Mouse (Mus musculus): ENCODE results near the gene Erv3.
"Not testable (repeated sequence)": the region's sequence is repeated elsewhere in the genome, so short reads cannot be mapped to it uniquely, and the experiment has no call there.

The Erv3 gene

DNA sequence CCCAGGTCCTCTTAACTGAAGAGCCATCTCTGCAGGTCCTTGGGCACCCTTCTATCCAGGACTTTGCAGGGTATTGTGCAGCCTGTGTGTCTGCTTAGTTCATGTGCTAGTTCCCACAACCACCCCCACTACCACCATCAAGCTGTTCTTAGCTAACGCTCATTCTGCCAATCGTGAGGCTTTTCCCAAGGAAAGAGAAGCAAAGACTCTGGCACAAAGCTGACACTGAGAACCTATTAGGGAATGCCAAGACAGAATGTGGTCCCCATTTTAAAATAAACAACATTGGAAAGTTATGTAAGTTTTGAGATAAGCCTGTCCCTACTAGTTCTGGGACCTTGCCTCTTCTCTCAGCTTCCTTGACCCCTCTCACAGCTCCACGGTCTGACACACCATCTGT lies 3.9 kb upstream of the Erv3 start:
- no peak for DNase-seq (ENCODE audit: low spot score)

DNA sequence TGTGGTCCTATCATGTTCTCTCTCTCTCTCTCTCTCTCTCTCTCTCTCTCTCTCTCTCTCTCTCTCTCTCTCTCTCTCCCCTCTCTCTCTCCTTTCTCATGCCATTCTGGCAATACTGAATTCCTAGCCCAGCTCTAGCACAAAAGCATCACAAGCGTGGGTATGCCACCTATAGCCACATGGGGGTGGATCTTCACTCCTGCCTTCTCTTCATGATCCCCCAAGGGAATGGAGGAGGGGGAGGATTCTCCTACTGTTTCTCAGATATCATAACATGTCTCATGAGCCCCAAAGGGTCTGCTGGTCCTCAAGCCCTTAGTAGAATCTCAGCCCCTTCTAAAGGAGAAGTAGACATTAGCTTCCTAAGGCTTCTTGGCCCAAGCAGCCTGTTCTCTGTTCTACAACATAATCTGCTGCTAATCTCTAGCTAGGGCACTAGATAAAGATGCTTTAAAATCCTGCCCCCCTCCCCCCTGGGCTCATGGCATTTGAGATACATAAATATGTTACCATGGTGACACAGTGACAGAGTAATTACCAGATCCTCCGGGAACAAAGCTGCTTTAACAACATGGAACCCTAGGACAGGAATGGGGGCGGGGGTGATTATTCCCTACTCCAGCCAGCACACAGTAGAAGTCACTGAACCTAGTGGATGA lies 3.2 kb upstream of the Erv3 start:
- no peak for DNase-seq (ENCODE audit: low spot score)

DNA sequence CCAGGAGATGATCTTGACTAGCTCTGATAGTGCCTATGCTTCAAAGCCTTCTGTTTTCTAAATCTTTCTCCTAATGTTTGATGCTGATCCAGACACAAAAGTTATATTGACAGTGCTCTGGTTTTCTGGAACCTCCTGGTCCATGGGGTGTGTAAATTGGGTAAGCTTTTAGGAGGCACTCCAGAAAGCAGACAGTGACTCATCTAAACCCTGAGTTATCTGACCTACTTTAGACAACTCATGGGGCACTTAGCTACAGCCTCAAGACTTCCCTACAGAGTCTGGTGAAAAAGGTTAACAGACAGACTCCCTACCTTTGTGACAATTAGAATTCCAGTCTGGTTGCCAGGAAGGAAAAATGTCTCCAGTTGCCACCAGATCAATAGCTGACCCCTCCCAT lies 1.7 kb downstream of the Erv3 start:
- no peak for DNase-seq (ENCODE audit: low spot score)

DNA sequence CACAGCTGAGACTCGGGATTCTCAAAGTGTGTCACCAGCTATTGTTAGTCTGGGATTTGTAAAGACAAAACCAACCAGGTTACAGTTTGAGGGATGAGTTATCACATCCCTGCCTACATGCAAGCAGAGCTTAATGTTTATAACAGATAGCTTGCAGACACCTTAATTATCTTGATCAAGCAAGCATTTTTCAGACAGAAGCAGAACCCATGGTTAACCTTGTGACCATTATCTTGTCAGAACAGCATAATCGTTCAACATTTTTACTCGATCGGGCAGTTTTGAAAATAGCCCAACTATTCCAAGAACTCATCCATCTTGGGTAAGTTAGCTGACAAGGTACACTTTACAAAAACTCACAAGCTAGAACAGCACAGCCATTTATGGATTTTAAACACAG lies 5.8 kb downstream of the Erv3 start:
- no peak for DNase-seq (ENCODE audit: low spot score)

DNA sequence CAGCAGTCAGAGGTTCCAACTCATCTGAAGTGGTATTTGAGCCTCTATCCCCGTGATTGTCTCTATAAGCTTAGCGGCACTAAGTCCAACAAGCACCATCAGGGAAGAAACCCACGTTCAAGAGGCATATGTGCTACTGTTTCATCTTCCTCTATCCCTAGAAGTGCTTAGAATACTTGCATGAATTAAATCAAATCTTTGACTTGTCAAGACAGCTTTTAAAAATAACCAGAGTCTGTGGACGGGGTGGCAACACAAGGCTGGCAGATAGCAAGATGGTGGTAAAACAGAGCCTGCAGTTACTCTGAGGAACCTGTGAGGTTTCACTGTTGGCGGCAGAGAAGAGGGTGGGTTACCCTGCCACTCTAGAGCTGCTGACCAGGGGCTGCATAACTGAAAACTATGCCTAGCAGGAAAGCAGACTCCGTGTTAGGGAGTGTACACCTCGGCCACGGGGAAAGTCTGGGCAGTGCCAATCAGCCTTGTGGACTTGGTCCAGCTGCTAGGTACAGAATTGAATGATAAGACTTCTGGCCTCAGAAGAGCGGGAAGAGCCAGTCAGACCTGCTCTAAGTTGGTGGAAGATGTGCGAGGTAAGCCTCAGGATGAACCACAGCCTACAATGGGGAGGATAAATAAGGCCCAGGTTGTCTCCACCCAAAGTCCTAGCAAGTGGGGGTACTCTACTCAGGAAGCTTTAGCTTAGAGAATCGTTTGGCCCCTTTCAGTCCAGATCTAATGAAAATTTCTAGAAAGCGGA lies 8.0 kb downstream of the Erv3 start:
- DNase-seq (ENCODE audit: low spot score), result no peak

DNA sequence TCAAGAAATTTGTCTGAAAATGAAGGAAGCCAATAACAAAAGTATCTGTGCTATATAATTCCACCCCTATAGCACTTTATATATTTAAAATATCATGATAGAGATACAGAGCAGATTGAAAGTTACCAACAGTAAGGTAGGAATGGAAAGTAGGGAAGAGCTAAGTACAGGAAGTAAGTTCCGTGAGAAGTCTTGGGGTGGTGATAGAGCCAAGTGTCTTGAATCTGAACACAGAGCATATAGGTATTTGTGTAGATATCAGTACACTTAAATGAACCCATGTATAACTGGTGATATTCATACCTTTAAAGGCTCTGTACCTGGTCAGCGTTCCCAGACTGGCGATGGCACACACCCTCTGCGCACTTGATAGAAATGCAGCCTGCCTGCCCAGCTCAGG lies 9.5 kb downstream of the Erv3 start:
- no peak for DNase-seq (ENCODE audit: low spot score)

DNA sequence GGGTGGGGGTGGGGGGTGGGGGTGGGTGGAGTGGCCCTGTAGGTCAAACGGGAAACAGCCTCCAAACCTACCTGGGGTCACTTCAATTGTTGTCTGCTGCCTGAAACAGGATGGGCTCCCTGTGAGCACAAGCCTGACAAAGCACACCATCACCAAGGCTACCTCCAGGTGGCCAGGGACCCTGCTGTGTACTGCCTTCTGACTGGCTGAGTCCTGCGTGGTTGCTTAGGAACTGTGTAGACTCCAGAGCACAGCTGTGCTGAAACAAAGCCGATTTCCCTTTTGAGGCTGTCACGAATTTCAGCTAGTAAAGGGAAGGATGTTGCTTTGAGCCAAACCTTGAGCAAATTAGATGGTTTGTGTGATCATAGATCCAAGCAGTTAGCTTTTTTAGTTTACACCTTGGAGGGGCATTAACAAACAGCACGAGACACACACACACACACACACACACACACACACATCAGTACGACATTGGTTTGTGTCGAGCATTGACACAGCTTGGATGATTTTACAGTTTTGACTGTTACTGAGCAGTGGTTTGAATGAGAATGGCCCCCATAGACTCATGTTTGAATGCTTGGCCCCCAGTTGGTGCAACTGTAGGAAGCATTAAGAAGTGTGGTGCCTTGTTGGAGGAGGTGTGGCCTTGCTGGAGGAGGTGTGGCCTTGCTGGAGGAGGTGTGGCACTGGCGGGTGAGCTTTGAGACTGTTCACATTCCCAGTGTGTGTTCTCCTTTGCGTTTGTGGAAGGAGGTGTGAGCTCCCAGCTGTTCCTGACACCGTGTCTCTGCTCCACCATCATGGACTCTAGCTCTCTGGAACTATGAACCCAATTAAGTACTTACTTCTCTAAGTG lies 11.8 kb downstream of the Erv3 start:
- no peak for DNase-seq (ENCODE audit: low spot score)

DNA sequence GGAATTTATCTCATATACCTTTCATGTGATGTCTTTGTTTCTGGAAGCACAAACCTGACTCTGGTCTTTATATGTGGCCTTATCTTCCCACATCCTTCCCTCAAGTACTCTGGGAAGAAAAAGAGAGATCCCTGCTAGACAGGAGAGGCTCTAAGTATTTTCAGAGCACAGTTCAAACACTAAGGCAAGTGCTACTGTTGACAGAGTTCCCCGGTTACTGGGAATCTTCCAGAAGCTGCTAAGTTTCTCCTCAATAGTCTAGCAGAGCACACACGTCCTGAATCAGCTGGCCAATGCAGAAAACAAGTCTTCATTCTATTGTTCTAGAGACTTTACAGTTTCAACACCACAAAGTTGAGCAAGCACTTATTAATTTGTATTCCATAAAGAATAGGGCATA lies 12.7 kb downstream of the Erv3 start:
- peak; percentile 18 for DNase-seq (ENCODE audit: low spot score)

DNA sequence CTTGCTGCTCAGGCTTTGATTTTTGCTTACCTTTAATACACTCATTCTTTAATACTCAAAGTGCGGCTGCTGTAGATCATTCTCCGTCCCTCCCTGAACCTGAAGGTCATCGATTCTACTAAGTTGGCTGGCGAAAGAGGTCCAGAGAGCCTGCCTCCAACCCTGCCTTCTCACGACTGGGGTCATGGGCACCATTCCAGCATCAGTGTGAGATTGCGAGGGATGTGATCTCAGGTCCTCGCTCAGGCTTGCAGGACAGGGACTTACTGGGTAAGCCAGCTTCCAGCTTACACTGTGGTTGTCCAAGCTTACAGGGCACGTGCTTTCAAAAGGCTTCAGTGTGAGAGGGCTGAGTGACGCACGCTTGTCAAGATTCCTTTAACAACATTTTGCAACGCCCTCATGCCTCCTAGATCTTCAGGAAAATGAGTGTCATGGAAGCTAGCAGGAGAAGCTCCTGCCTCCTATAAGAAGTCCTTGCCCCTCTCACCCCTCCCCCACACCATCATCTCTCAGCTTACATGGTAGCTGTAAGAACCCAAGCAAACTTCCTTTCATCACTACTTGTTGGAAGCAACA lies 13.3 kb downstream of the Erv3 start:
- peak; percentile 28 for DNase-seq (ENCODE audit: low spot score)

DNA sequence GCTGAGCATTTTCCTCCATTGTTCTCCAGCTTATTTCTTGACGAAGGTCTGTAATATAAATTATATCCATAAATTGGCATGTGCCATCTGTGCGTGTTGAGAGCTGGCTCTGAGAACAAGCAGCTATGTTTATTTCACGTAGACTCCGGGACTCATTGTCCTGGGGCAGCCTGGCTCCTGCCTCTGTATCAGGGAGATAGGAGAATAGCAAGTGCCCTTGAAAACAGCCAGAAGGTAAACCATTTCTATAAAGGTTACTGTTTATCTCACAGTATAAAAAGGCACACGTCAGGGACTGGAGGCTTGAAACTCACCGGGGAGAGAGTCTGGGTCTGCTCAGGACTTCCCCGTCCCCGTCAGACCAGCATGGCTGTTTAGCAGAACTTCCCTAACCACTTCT lies 13.9 kb downstream of the Erv3 start:
- no peak for DNase-seq (ENCODE audit: low spot score)

DNA sequence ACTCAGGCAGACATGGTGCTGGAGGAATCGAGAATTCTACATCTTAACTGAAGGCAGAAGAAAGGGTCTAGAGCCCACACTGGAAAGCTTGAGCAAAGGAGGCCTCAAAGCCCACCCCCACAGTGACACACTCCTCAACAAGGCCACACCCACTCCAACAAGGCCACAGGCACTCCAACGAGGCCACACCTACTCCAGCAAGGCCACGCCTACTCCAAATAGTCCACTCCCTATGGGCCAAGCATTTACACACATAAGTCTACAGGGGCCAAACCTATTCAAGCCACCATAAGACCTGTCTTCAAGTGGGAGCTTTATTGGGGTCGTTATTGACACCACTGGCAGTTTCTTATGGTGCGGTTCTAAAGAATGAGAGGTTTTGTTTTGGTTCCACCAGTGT lies 17.0 kb downstream of the Erv3 start:
- DNase-seq (ENCODE audit: low spot score), result no peak

DNA sequence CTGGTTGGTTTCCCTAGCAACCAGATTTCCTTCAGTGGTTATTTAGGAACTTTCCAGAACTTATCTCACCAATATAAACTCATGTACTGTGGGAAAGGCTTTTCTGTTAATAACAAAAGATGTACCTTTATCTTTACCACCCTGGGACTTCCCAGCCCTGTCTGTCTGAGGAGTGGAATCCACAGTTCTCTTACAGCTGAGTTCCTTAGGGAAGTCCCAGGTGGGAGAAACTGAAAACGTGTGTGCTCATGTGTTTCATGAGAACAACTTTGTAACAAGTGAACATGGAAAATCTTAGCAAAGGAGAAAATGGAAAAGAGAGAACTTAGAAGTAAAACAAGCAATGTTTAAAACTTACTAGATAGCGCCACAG lies 18.2 kb downstream of the Erv3 start:
- no peak for DNase-seq (ENCODE audit: low spot score)

DNA sequence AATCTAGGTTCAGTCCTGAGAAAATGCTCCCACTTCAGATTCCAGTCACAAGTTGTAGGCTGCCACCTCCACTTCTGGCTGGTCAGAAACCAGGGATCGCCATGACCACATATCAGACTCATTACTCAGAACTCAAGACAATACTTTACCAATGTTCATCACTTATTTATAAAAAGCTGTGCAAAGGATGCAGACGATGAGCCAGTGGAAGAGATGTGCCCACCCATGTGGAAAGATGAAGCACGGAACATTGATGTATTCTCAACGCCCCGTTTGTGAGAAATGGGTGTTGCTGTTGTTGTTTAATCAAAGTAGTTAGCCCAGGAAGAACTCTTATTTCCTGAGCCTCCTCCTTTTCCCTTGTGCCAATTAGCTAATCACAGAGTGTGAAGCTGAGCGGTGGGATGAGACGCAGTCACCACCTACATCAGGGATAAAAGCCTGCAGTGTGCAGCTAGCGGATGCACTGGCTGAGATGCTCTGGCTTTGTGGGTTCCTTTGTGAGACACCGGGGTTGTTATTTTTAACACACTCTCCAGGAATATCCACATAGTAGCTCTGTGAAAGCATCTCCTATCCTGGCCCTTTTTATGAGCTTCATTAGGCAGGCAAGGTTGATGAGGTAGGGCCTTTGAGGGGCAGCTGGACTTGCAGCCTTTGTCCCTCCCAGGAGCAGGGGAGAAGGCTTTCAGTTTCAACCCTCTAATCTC lies 18.8 kb downstream of the Erv3 start:
- no peak for DNase-seq (ENCODE audit: low spot score)

DNA sequence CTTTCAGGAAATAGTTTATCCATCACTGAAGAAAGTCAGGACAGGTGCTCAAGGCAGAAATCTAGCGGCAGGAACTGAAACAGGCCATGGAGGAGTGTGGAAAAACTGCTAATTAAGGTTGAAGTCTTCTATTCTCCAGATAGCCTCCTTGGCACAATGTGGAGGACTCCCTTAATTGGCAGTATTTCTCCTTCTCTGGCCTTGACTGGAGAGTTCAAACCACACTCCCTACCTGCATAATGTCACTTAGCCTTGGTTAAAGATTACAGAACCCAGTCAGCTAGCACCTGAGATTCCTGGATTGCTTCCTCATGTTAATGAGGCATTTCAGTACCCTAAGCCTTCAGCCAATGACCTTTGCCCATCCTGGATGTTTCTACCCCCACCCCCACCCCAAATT lies 25.3 kb downstream of the Erv3 start:
- no peak for DNase-seq (ENCODE audit: low spot score)

DNA sequence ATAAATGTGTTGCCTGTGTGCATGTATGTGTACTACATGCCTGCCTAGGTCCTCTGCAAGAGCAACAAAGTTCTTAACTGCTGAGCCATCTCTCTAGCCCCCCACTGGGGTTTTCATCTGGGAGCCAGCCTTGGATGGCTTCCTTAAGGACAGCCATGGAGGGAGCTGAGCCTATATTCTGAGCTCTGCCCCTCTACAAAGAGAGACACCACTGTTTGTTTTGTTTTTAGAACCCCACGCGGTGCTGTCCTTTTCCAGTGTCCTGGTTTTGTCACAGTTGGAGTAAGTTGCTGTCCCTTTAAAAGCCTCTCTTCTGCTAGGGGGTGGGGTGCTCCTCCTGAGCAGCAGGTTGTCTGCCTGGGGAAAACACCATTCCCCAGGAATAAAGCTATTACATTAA lies 27.7 kb downstream of the Erv3 start:
- DNase-seq (ENCODE audit: low spot score), result no peak

DNA sequence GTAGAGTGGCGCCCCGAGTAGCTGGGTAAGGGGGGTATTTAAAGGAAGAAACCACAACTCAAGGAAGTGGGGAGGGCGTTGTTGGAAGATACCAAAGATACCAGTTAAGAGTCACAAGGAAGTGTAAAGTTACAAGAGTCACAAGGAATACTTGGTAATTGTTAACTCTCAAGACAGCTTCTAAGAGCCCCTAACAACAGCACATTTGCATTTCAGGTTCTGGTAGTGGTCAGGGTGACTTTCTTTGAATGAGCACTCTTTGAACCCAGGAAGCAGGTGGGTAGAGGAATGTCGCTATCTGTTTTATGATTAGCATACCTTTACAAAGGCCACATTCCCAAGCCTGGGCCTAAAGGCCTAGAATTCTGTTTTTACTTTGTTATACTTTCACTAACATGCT lies 28.6 kb downstream of the Erv3 start:
- not testable (repeated sequence) for DNase-seq (ENCODE audit: low spot score)

DNA sequence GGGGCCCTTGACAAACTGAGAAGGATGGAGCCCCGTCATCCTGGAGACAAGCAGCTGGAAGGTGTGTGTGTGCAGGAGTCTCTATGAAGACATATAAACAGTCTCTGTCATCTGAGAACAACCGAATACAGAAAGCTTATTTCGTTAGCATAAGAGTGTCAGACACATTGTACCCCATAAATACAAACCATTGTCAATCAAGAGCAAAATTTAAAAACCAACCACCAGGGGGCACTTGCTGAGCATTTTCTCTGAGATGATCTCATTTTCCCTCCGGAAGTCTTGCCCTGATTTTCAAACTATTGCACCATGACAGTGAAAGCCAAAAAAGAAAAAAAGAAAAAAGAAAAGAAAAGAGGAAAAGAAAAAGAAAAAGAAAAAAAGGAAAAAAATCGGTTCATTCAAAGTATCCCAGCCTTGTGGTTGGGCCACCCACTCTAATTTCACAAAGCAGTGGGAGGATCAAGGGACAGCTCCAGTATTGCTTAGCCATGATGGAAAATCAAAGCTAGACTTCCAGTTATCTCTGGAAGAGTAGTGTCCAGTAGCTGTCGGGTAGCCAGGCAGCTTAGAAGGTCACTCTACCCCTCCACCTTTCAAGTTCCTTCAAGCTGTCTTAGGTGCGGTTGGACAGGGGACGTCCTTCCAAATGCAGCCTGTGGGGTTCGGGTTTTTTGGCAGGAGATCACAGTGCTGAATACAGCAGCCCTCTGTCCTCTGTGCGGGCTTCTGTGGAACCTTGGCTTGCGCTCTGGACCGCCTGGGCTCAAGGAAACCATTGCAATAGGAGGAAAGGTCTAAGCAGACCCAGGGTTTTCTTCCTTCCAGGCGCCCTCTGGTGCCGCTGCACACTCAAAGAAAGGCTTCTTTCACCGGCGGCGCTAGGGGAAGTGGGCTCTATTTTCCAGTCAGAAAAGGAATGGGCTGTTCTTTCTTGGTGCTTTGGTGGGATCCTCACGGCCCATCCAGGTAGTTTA lies 31.3 kb downstream of the Erv3 start:
- peak; percentile 67 for DNase-seq (ENCODE audit: low spot score)

DNA sequence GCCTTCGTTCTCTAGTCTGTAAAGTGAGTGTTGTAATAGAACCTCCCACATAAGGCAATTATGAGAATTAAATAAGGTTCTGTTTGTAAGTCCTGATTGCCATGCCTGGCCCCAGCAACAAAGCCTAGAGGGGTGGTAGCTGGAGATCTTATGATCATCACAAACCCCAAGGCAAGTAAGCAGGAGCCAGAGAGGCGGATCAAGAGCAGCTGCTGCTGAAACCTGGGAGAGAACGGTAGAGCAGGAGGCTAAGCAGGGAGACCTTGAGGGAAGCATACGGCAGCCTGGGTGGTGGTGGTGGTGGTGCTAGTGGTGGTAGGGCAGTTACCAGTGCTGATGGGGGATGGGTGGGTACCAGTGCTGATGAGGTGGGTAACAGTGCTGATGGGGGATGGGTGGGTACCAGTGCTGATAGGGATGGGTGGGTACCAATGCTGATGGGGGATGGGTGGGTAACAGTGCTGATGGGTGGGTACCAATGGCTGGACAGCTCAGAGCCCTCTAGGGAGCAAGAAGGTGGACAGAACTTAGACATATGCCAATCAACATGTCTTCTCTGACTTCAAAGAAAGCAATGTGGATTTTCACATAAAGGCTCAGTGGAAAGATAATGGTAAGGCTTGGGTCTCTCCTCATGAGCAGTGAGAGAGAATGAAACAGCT lies 32.4 kb downstream of the Erv3 start:
- DNase-seq (ENCODE audit: low spot score), result no peak

DNA sequence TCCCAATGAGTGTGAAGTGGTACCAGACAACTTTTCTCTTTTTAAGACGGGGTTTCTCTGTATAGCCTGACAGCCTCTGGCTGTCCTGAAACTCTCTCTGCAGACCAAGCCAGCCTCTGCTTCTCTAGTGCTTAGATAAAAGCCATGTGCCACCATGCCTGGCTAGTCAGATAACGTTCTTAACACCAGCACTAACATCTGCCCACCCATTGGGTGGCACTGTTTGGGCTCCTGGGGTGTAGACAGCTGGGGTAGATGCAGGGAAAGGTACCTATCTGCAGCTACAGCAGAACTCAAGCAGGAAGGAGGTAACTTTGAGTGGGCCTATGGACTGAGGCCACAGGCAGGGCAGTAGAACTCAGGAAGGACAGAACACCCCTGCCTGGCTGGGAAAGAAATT lies 34.0 kb downstream of the Erv3 start:
- DNase-seq (ENCODE audit: low spot score), result no peak

DNA sequence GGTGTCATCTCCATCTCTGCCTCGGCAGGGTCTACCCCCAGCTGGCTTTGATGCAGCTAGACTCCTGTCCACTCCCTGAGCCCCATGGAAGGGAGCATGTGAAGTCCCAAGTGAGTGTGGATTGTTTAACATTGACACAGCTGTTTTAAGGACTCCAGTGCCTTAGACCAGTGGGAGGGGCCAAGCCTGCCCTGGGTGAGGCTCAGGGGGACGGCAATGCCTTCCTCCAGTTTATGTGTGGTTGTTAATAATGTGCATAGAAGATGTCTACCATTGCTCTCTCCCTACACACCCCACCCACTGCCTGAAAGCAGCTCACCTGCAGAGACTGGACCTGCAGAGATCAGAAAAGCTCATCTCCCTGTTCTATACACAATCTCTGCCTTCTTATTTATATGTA lies 35.6 kb downstream of the Erv3 start:
- no peak for DNase-seq (ENCODE audit: low spot score)

All from lung, postnatal 25 days (tissue).